In the genomic region with DNA sequence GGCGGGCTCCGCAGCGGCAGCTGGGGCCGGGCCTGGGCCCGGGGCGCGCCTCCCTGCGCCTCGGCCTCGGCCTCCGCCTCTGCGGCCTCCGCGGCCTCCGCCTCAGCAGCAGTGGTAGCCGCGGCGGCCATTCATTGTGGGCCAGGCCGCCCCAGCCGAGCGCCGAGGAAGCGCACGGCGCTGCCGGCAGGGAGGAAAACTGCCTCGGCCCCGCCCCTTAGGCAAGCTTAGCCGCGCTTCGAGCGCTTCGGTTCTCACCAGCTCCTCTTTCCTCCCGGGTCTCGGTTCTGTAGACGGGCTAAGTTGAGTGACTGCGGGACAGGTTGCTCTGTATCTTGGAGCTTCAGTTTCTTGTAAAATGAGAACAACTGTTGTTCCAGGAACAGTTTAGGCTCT, we compare ENCODE assay signal across 8 mouse cellular contexts. TPM values are rescaled to one million over a fixed set of nuclear protein-coding genes. Genes with fewer than 3 reads are reported as not detected.
DNase-seq lines count a peak whose midpoint lies in the region; ATAC-seq and TF ChIP-seq lines count a peak whose summit lies in the region.

A gene (minus strand): TSS at position 158 of the 396 bp plus-strand sequence.

- peak; percentile 73 for DNase-seq in G1E (ENCODE audit: low spot score)
- peak; percentile 92 to 93 for DNase-seq in cerebellum, adult 18-20 months
- DNase-seq in forebrain, postnatal 0 days, result peak; percentile 91
- peak; percentile 91 for DNase-seq in heart, postnatal 4 days
- peak; percentile 84 for DNase-seq in layer of hippocampus, adult 9-11 months
- DNase-seq in ovary, postnatal 14 days (ENCODE audit: low spot score), result peak; percentile 78
- peak; percentile 92 for DNase-seq in thymus, postnatal 14 days

- no peaks in the 10 kb centered on the region for H3K9me3 ChIP-seq in G1E (replicated peaks)
- H3K9me3 ChIP-seq in forebrain, postnatal 0 days (ENCODE audit: low read length), result no peaks in the 10 kb centered on the region
- no peaks in the 10 kb centered on the region for H3K9me3 ChIP-seq in lung, embryonic 16.5 days (ENCODE audit: control insufficient read depth, low read length)

- peaks cover 65% of the 10 kb centered on the region for H3K4me1 ChIP-seq in G1E (ENCODE audit: insufficient read depth, low read depth, low read length)
- peaks cover 19% of the 10 kb centered on the region for H3K4me1 ChIP-seq in forebrain, postnatal 0 days (ENCODE audit: insufficient read depth)
- peaks cover 29% of the 10 kb centered on the region for H3K4me1 ChIP-seq in lung, embryonic 16.5 days (replicated peaks; ENCODE audit: control insufficient read depth, insufficient read depth, low read length)

- no peaks in the 10 kb centered on the region for H3K27me3 ChIP-seq in G1E (ENCODE audit: insufficient read depth, low read length)
- H3K27me3 ChIP-seq in forebrain, postnatal 0 days (ENCODE audit: insufficient read depth, low read length), result no peaks in the 10 kb centered on the region
- no peaks in the 10 kb centered on the region for H3K27me3 ChIP-seq in lung, embryonic 16.5 days (ENCODE audit: control insufficient read depth, insufficient read depth, low read depth, low read length)

- TF ChIP-seq CTCF in G1E (IDR thresholded peaks at IDR 0.05; ENCODE audit: low read depth, low read length), result no peak
- peak; percentile 29; the same call in 1 of the 2 replicates for TF ChIP-seq CTCF in forebrain, postnatal 0 days (IDR thresholded peaks at IDR 0.05; ENCODE audit: low read depth)

- WGBS in forebrain, postnatal 0 days, result under 1% methylated on average over 35 of the region's 37 CpGs
- WGBS in lung, embryonic 16.5 days, result 0% methylated on average over 27 of the region's 37 CpGs

- peak; percentile 35; the same call in 1 of the 2 replicates for ATAC-seq in G1E (ENCODE audit: extremely low read depth, insufficient number of reproducible peaks, low FRiP score, poor library complexity, severe bottlenecking)
- ATAC-seq in forebrain, postnatal 0 days, result peak; percentile 92
- peak; percentile 85 for ATAC-seq in lung, embryonic 16.5 days (ENCODE audit: low read depth)

- peaks cover 57% of the 10 kb centered on the region for H3K36me3 ChIP-seq in G1E (replicated peaks)
- peaks cover 6% of the 10 kb centered on the region; the same call in 1 of the 2 replicates for H3K36me3 ChIP-seq in forebrain, postnatal 0 days (ENCODE audit: insufficient read depth)
- H3K36me3 ChIP-seq in lung, embryonic 16.5 days (ENCODE audit: control insufficient read depth, insufficient read depth, low read length), result peaks cover 3% of the 10 kb centered on the region

- peak within 1 kb of the TSS; percentile 80 for H3K27ac ChIP-seq in forebrain, postnatal 0 days (ENCODE audit: low read depth, low read length)
- peak within 1 kb of the TSS; percentile 93 for H3K27ac ChIP-seq in lung, embryonic 16.5 days (ENCODE audit: low read length)

- peak within 1 kb of the TSS; percentile 89 for H3K9ac ChIP-seq in forebrain, postnatal 0 days
- peak within 1 kb of the TSS; percentile 99 for H3K9ac ChIP-seq in lung, embryonic 16.5 days (ENCODE audit: low read length)

- peak within 1 kb of the TSS; percentile 79 for H3K4me2 ChIP-seq in forebrain, postnatal 0 days (ENCODE audit: low read depth)
- peak within 1 kb of the TSS; percentile 72 for H3K4me2 ChIP-seq in lung, embryonic 16.5 days (ENCODE audit: low read depth, low read length)

- H3K4me3 ChIP-seq in G1E (ENCODE audit: low read depth, low read length), result peak within 1 kb of the TSS; percentile 88
- H3K4me3 ChIP-seq in forebrain, postnatal 0 days (ENCODE audit: low read depth, low read length), result peak within 1 kb of the TSS; percentile 99
- peak within 1 kb of the TSS; percentile 100 for H3K4me3 ChIP-seq in lung, embryonic 16.5 days (ENCODE audit: low read length)

RNA-seq across cellular contexts. Expression of the gene that starts here (rescaled TPM):
- 120 and 125 TPM in 2 replicates for total RNA-seq in G1E (2014; fragmentation: Nextera tagmentation)
- 48.1 and 54.5 TPM in 2 replicates for total RNA-seq in G1E (2017)
- polyA plus RNA-seq in G1E (2012), result 207 and 224 TPM in 2 replicates
- 65.9 and 78.2 TPM in 2 replicates for total RNA-seq in forebrain, postnatal 0 days (2014; rRNA removed)
- polyA plus RNA-seq in forebrain, postnatal 0 days (2015; fragmentation: Nextera tagmentation; extraction: Ambion mirVana), result 14.6 and 14.7 TPM in 2 replicates
- total RNA-seq in heart, postnatal 4 days (2021), result 10 to 100 TPM; 65.0 to 68.7 TPM
- polyA plus RNA-seq in lung, embryonic 16.5 days (2015; fragmentation: Nextera tagmentation; extraction: Ambion mirVana), result 16.9 and 19.5 TPM in 2 replicates

Comparison
In these comparisons a context has a peak if more than half of its experiments do, and no peak if none do; other contexts are left out.
1. Peak in every context shown above with its lines: DNase-seq, ATAC-seq, H3K4me3 ChIP-seq and H3K27ac ChIP-seq.
2. RNA of the gene that starts here (polyA plus RNA-seq): 207 to 224 TPM in G1E; 16.9 to 19.5 TPM in lung, embryonic 16.5 days and 14.6 to 14.7 TPM in forebrain, postnatal 0 days; every median in the first group is over 10 times any median in the second.
3. ATAC-seq: peak in every context shown above with its lines; median percentile 92 in forebrain, postnatal 0 days; 85 in lung, embryonic 16.5 days; 35 in G1E.